Mouse (Mus musculus): ENCODE results near the gene Olfr342. TPM values are rescaled to one million over a fixed set of nuclear protein-coding genes. Genes with fewer than 3 reads are reported as not detected.
A peak's percentile ranks its signal among the peaks of the same experiment; 100 is the strongest.

Olfr342 gene
- not detected in 2 replicates for polyA plus RNA-seq (2015; fragmentation: Nextera tagmentation; extraction: Ambion mirVana)

- 50% methylated on average over 3 of the region's 3 CpGs for WGBS
- Histone ChIP-seq H3K36me3 (ENCODE audit: insufficient read depth, low read length) (no peaks in the 10 kb centered on the region), H3K9ac (replicated peaks; ENCODE audit: low read depth) (no peak within 1 kb of the TSS), H3K4me2 (replicated peaks; ENCODE audit: low read depth, low read length) (no peak within 1 kb of the TSS), H3K4me1 (ENCODE audit: insufficient read depth, low read depth, low read length) (no peaks in the 10 kb centered on the region), H3K9me3 (ENCODE audit: low read length) (no peaks in the 10 kb centered on the region), H3K4me3 (ENCODE audit: low read depth, low read length) (no peak within 1 kb of the TSS), H3K27me3 (replicated peaks; ENCODE audit: insufficient read depth, low read length) (no peaks in the 10 kb centered on the region), H3K27ac (ENCODE audit: low read length) (no peak within 1 kb of the TSS)
- ATAC-seq = no peak
- no peak for DNase-seq (ENCODE audit: low spot score)
- TF ChIP-seq EP300 (IDR thresholded peaks at IDR 0.05) (no peak), CTCF (IDR thresholded peaks at IDR 0.05) (no peak)
Observed at GRCm38 (mm10) chr2:36524698-36525097, at the start of gene Olfr342. Gene Olfr342 (plus strand): TSS chr2:36524998.

DNA sequence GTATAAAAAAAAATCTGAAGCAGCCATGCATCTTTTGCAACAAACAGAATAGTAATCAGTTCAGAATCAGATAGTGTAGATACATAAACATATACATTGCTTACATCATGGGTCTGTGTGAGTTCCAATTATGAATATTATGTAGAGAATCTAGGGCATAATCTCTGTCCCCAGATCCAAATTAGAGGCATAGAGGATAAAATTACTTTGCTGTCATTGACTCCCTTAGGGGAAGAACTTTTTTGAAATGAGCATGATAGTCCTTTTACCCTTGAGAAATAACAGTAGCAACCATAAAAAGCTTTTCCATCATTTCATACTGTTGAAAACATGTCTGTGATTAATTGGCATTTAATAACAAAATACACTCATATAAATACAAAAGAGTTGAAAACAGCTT, 42.4 kb upstream of the Olfr342 start, which contains the start of gene Olfr341:
Gene Olfr341, minus strand, starts transcription at position 101 of the 400 bp plus-strand sequence.
- no peak within 1 kb of the TSS for H3K27ac ChIP-seq (ENCODE audit: low read length)

GRCm38 (mm10) chr2:36565156-36565555, 40.4 kb downstream of the Olfr342 start:
- ATAC-seq (peak; percentile 21; the same call in 1 of the 2 replicates), DNase-seq (ENCODE audit: low spot score) (peak; percentile 19)
- Histone ChIP-seq H3K4me3 (ENCODE audit: low read depth, low read length) (no peak overlapping the region), H3K27me3 (replicated peaks; ENCODE audit: insufficient read depth, low read length) (no peaks in the 10 kb centered on the region), H3K36me3 (ENCODE audit: insufficient read depth, low read length) (no peaks in the 10 kb centered on the region), H3K4me1 (ENCODE audit: insufficient read depth, low read depth, low read length) (no peaks in the 10 kb centered on the region), H3K27ac (ENCODE audit: low read length) (no peak overlapping the region), H3K9me3 (ENCODE audit: low read length) (no peaks in the 10 kb centered on the region), H3K9ac (replicated peaks; ENCODE audit: low read depth) (no peak overlapping the region), H3K4me2 (replicated peaks; ENCODE audit: low read depth, low read length) (no peak overlapping the region)
- TF ChIP-seq EP300 (IDR thresholded peaks at IDR 0.05) (no peak), CTCF (IDR thresholded peaks at IDR 0.05) (no peak)

More for the DNA sequence above, 42.4 kb upstream of the Olfr342 start, which contains the start of gene Olfr341:
- ATAC-seq (no peak), DNase-seq (ENCODE audit: low spot score) (no peak)
- H3K36me3 ChIP-seq (ENCODE audit: insufficient read depth, low read length) = no peaks in the 10 kb centered on the region
- no peak for TF ChIP-seq EP300 (IDR thresholded peaks at IDR 0.05)
- TF ChIP-seq CTCF (IDR thresholded peaks at IDR 0.05) = no peak
- H3K9me3 ChIP-seq (ENCODE audit: low read length) = no peaks in the 10 kb centered on the region
- H3K4me1 ChIP-seq (ENCODE audit: insufficient read depth, low read depth, low read length) = no peaks in the 10 kb centered on the region
- H3K9ac ChIP-seq (replicated peaks; ENCODE audit: low read depth) = no peak within 1 kb of the TSS
- no peaks in the 10 kb centered on the region for H3K27me3 ChIP-seq (replicated peaks; ENCODE audit: insufficient read depth, low read length)
- no peak within 1 kb of the TSS for H3K4me3 ChIP-seq (ENCODE audit: low read depth, low read length)
- H3K4me2 ChIP-seq (replicated peaks; ENCODE audit: low read depth, low read length) = no peak within 1 kb of the TSS

GRCm38 (mm10) chr2:36566362-36566761, 41.6 kb downstream of the Olfr342 start, which contains the start of gene Olfr344:
Gene Olfr344 (plus strand): TSS chr2:36566662.
- DNase-seq (ENCODE audit: low spot score) = no peak
- Histone ChIP-seq H3K27me3 (replicated peaks; ENCODE audit: insufficient read depth, low read length) (no peaks in the 10 kb centered on the region), H3K4me2 (replicated peaks; ENCODE audit: low read depth, low read length) (no peak within 1 kb of the TSS), H3K4me1 (ENCODE audit: insufficient read depth, low read depth, low read length) (no peaks in the 10 kb centered on the region), H3K4me3 (ENCODE audit: low read depth, low read length) (no peak within 1 kb of the TSS), H3K36me3 (ENCODE audit: insufficient read depth, low read length) (no peaks in the 10 kb centered on the region), H3K9ac (replicated peaks; ENCODE audit: low read depth) (no peak within 1 kb of the TSS), H3K9me3 (ENCODE audit: low read length) (no peaks in the 10 kb centered on the region), H3K27ac (ENCODE audit: low read length) (no peak within 1 kb of the TSS)
- no peak for ATAC-seq
- TF ChIP-seq EP300 (IDR thresholded peaks at IDR 0.05) (no peak), CTCF (IDR thresholded peaks at IDR 0.05) (no peak)
- WGBS = 77% methylated on average over 1 of the region's 1 CpGs

DNA sequence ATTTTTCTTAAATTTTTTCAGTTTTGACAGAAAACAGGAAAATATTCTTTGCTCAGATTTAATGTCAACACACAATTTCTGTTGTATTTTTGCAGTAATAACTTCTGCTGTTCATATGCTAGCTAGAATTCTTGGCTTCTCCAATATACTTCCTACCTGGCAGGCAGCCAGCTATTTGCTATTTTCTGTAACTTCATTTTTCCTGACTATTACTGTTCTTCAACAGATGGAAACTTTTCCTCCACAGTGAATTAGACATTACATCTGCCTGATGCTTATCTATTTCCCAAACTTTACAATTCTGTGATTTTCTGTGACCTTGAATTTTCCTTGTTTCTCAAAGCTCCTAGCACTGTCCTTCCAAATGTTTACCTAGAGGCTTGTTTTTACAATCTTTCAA, 42.2 kb downstream of the Olfr342 start:
- peak; percentile 37; the same call in 1 of the 2 replicates for ATAC-seq
- H3K9me3 ChIP-seq (ENCODE audit: low read length) = no peaks in the 10 kb centered on the region
- H3K4me1 ChIP-seq (ENCODE audit: insufficient read depth, low read depth, low read length) = no peaks in the 10 kb centered on the region
- DNase-seq (ENCODE audit: low spot score) = peak; percentile 38
- no peaks in the 10 kb centered on the region for H3K27me3 ChIP-seq (replicated peaks; ENCODE audit: insufficient read depth, low read length)
- no peaks in the 10 kb centered on the region for H3K36me3 ChIP-seq (ENCODE audit: insufficient read depth, low read length)
- H3K9ac ChIP-seq (replicated peaks; ENCODE audit: low read depth) = no peak overlapping the region
- no peak overlapping the region for H3K4me2 ChIP-seq (replicated peaks; ENCODE audit: low read depth, low read length)
- 0 out of 2 replicates have a peak, but pooled peaks have one; percentile 22 for TF ChIP-seq EP300 (IDR thresholded peaks at IDR 0.05)
- no peak for TF ChIP-seq CTCF (IDR thresholded peaks at IDR 0.05)
- H3K27ac ChIP-seq (ENCODE audit: low read length) = no peak overlapping the region
- H3K4me3 ChIP-seq (ENCODE audit: low read depth, low read length) = no peak overlapping the region

- TF ChIP-seq CTCF (IDR thresholded peaks at IDR 0.05) = no peak
- TF ChIP-seq EP300 (IDR thresholded peaks at IDR 0.05) = no peak
- Histone ChIP-seq H3K36me3 (ENCODE audit: insufficient read depth, low read length) (no peaks in the 10 kb centered on the region), H3K9me3 (ENCODE audit: low read length) (no peaks in the 10 kb centered on the region), H3K4me3 (ENCODE audit: low read depth, low read length) (no peak overlapping the region), H3K4me2 (replicated peaks; ENCODE audit: low read depth, low read length) (no peak overlapping the region), H3K4me1 (ENCODE audit: insufficient read depth, low read depth, low read length) (no peaks in the 10 kb centered on the region), H3K27me3 (replicated peaks; ENCODE audit: insufficient read depth, low read length) (no peaks in the 10 kb centered on the region), H3K9ac (replicated peaks; ENCODE audit: low read depth) (no peak overlapping the region), H3K27ac (ENCODE audit: low read length) (no peak overlapping the region)
- ATAC-seq = peak; percentile 50; the same call in 1 of the 2 replicates
- DNase-seq (ENCODE audit: low spot score) = peak; percentile 68
- 86% methylated on average over 3 of the region's 3 CpGs for WGBS
Observed at GRCm38 (mm10) chr2:36567845-36568244, 43.0 kb downstream of the Olfr342 start.

Other genes starting within 250 kb of the Olfr342 start
- not detected in 2 replicates for gene Olfr338, start 151.5 kb upstream of the Olfr342 start, polyA plus RNA-seq (2015; fragmentation: Nextera tagmentation; extraction: Ambion mirVana)
- not detected in 2 replicates for gene Olfr339, start 106.1 kb upstream of the Olfr342 start, polyA plus RNA-seq (2015; fragmentation: Nextera tagmentation; extraction: Ambion mirVana)
- not detected in 2 replicates for gene Olfr340, start 72.4 kb upstream of the Olfr342 start, polyA plus RNA-seq (2015; fragmentation: Nextera tagmentation; extraction: Ambion mirVana)
- not detected in 2 replicates for gene Olfr341, start 42.5 kb upstream of the Olfr342 start, polyA plus RNA-seq (2015; fragmentation: Nextera tagmentation; extraction: Ambion mirVana)
- not detected in 2 replicates for gene Olfr344, start 41.7 kb downstream of the Olfr342 start, polyA plus RNA-seq (2015; fragmentation: Nextera tagmentation; extraction: Ambion mirVana)
- gene Olfr345, start 115.0 kb downstream of the Olfr342 start, polyA plus RNA-seq (2015; fragmentation: Nextera tagmentation; extraction: Ambion mirVana) = not detected in 2 replicates
- not detected in 2 replicates for gene Olfr346, start 160.8 kb downstream of the Olfr342 start, polyA plus RNA-seq (2015; fragmentation: Nextera tagmentation; extraction: Ambion mirVana)
- gene Olfr347, start 206.9 kb downstream of the Olfr342 start, polyA plus RNA-seq (2015; fragmentation: Nextera tagmentation; extraction: Ambion mirVana) = not detected in 2 replicates